Mouse (Mus musculus): ENCODE measurements at regions not wholly inside any gene's neighbourhood (a gene's known extent, or its start where the extent isn't known, plus 50 kb on each side); places are given as distances from the start of the nearest gene placed in this dataset.

- TF ChIP-seq CTCF (IDR thresholded peaks at IDR 0.05; ENCODE audit: borderline replicate concordance, insufficient read depth, low read length) (no peak), POLR2A (IDR thresholded peaks at IDR 0.05; ENCODE audit: low read depth, low read length) (no peak)
Observed at GRCm38 (mm10) chr13:106513669-106514068, 423.1 kb downstream of the Ipo11 start.

All from embryonic fibroblast, embryonic 13.5 days (primary cell).